Mouse (Mus musculus) stomach, postnatal 0 days (tissue): ENCODE measurements around the gene Gm11938. TPM values are rescaled to one million over a fixed set of nuclear protein-coding genes. Genes with fewer than 3 reads are reported as not detected.

Source experiments
- ATAC-seq: fragments of 200-750 bp; cut with Nextera tagmentation; 2 replicates; pipeline ENCODE4 v1.8.0; 2017; ENCODE audit not compliant: low FRiP score, low TSS enrichment
- DNase-seq: peaks from one replicate; pipeline ENCODE4 v3.0.0-alpha.2; 2016; ENCODE audit warnings: low spot score
- H3K27ac ChIP-seq: fragments of 300-500 bp; sonication (generic); replicated peaks from 2 replicates; pipeline ENCODE4 v1.5.1; 2014; ENCODE audit warnings: mild to moderate bottlenecking, control low read depth
- H3K27me3 ChIP-seq: fragments of 300-500 bp; sonication (generic); 2 replicates; pipeline ENCODE4 v1.6.1; 2014; ENCODE audit warnings: low read length; ENCODE audit not compliant: control insufficient read depth, insufficient read depth
- H3K36me3 ChIP-seq: fragments of 300-500 bp; sonication (generic); 2 replicates; pipeline ENCODE4 v1.6.1; 2014; ENCODE audit warnings: low read length, mixed read lengths; ENCODE audit not compliant: control insufficient read depth, insufficient read depth
- H3K4me1 ChIP-seq: fragments of 300-500 bp; sonication (generic); replicated peaks from 2 replicates; pipeline ENCODE4 v1.6.1; 2014; ENCODE audit warnings: antibody characterized with exemption; ENCODE audit not compliant: control insufficient read depth, insufficient read depth
- H3K4me2 ChIP-seq: fragments of 300-500 bp; sonication (generic); replicated peaks from 2 replicates; pipeline ENCODE4 v1.6.1; 2014; ENCODE audit warnings: low read depth, mild to moderate bottlenecking, control low read depth, moderate library complexity
- H3K4me3 ChIP-seq: fragments of 300-500 bp; sonication (generic); 2 replicates; pipeline ENCODE4 v1.5.1; 2014; ENCODE audit warnings: low read depth, low read length, control low read depth
- H3K9ac ChIP-seq: fragments of 300-500 bp; sonication (generic); 2 replicates; pipeline ENCODE4 v1.6.1; 2014; ENCODE audit warnings: mild to moderate bottlenecking, low read length, control low read depth, mixed read lengths
- H3K9me3 ChIP-seq: fragments of 300-500 bp; sonication (generic); 2 replicates; pipeline ENCODE4 v1.6.1; 2016; ENCODE audit warnings: low read length; ENCODE audit not compliant: control insufficient read depth
- CTCF ChIP-seq: IDR thresholded peaks from 2 replicates; pipeline ENCODE4 v1.5.1; 2016; ENCODE audit warnings: antibody characterized with exemption, low read depth, mild to moderate bottlenecking, moderate library complexity
- EP300 ChIP-seq: optimal IDR thresholded peaks from 2 replicates; pipeline ENCODE3; 2016; ENCODE audit warnings: antibody characterized with exemption
- WGBS: fragments of 180-500 bp; shearing (Covaris S2); extraction: QIAGEN DNeasy Blood & Tissue Kit; methylation state at CpG from one replicate; pipeline ENCODE4 v1.1.7; 2014; 5-methylcytosine and 5-hydroxymethylcytosine counted together
- polyA plus RNA-seq: library from polyadenylated mRNA; unstranded; fragments of >200 nt; fragmentation: Nextera tagmentation; extraction: Ambion mirVana; gene quantifications from 2 replicates; pipeline ENCODE4 v1.2.1, GENCODE M21; 2015

Gm11938 gene
- polyA plus RNA-seq, 1 experiment from 2014 or later, result not detected

DNA sequence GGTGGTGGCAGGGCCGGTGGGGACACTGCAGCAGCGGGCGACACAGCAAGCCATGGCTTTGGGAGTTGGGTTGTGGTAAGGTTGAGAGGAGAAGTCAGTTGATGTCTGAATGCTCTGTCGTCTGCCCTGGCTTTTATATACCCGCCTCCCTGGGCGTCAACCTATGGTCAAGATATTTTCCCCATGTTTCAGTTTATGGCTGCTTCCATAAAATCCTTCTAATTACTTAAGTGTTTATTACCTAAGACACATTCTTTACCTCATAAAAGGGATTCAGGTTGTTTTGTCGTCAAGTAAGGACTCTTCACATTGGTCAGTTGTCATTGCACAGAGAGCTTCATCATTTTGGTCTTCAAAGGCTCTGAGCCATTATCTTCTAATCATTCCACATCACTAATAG lies 36.6 kb downstream of the Gm11938 start, which contains the start of gene Krtap3-1:
TSS of gene Krtap3-1 (minus strand) at position 101 of the 400 bp plus-strand sequence.
- Histone ChIP-seq H3K27me3 (no peaks in the 10 kb centered on the region), H3K9me3 (no peaks in the 10 kb centered on the region), H3K4me3 (no peak within 1 kb of the TSS), H3K4me1 (no peaks in the 10 kb centered on the region), H3K4me2 (no peak within 1 kb of the TSS), H3K27ac (no peak within 1 kb of the TSS), H3K9ac (no peak within 1 kb of the TSS), H3K36me3 (no peaks in the 10 kb centered on the region)
- WGBS, result 91% methylated on average over 7 of the region's 7 CpGs
- TF ChIP-seq CTCF (no peak), EP300 (no peak)
- ATAC-seq, result no peak
- no peak for DNase-seq

DNA sequence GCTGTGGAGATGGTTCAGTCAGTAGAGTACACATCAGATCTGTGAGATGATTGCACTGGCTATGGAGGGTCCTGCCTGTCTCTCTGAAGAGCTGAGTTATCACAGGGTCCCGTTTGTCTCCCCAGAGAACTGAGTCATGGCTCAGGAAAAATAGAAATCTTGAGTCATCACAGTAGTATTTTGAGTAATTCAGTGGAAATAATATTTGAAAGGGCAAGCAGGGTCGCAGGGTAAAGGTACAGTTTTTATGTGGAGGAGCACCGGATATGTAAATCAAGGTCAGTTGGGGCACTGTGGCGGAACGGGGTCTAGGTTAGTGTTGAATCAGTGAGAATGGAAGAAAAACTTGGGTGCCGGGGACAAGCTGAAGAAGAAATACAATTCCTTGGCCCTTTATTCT lies 40.5 kb downstream of the Gm11938 start:
- Histone ChIP-seq H3K27me3 (no peaks in the 10 kb centered on the region), H3K4me2 (no peak overlapping the region)
- WGBS, result 79% methylated on average over 6 of the region's 6 CpGs

DNA sequence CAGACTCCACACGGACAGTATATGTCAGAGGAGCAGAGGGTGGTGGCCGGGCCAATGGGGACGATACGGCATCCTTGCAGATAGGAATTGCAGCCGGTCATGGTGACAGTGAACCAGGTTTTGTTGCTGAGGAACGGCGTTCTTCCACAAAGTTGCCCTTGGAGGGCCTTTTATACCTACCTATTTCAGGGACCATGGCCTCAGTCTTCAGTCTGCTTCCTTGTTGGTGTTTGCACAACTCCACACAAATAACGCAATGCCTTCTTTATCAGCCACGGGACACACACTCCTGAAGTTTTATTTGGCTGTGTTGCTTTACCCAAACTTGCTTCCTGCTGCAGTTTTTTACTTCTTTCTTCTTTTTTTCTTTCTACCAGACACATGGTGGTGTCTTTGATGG lies 43.7 kb downstream of the Gm11938 start, which contains the start of gene Gm11939:
TSS of gene Gm11939 (minus strand) at position 101 of the 400 bp plus-strand sequence.
- no peak for TF ChIP-seq CTCF
- TF ChIP-seq EP300, result no peak
- ATAC-seq, result no peak
- Histone ChIP-seq H3K4me2 (no peak within 1 kb of the TSS), H3K36me3 (no peaks in the 10 kb centered on the region), H3K27ac (no peak within 1 kb of the TSS), H3K9ac (no peak within 1 kb of the TSS), H3K27me3 (no peaks in the 10 kb centered on the region), H3K4me1 (no peaks in the 10 kb centered on the region), H3K4me3 (no peak within 1 kb of the TSS), H3K9me3 (no peaks in the 10 kb centered on the region)
- DNase-seq, result no peak
- 82% methylated on average over 9 of the region's 9 CpGs for WGBS

More for the DNA sequence above, 40.5 kb downstream of the Gm11938 start:
- no peak for TF ChIP-seq EP300
- no peak for TF ChIP-seq CTCF
- no peaks in the 10 kb centered on the region for H3K36me3 ChIP-seq
- no peaks in the 10 kb centered on the region for H3K4me1 ChIP-seq
- H3K9me3 ChIP-seq, result no peaks in the 10 kb centered on the region
- H3K4me3 ChIP-seq, result no peak overlapping the region
- ATAC-seq, result no peak
- no peak overlapping the region for H3K27ac ChIP-seq
- H3K9ac ChIP-seq, result no peak overlapping the region
- no peak for DNase-seq

DNA sequence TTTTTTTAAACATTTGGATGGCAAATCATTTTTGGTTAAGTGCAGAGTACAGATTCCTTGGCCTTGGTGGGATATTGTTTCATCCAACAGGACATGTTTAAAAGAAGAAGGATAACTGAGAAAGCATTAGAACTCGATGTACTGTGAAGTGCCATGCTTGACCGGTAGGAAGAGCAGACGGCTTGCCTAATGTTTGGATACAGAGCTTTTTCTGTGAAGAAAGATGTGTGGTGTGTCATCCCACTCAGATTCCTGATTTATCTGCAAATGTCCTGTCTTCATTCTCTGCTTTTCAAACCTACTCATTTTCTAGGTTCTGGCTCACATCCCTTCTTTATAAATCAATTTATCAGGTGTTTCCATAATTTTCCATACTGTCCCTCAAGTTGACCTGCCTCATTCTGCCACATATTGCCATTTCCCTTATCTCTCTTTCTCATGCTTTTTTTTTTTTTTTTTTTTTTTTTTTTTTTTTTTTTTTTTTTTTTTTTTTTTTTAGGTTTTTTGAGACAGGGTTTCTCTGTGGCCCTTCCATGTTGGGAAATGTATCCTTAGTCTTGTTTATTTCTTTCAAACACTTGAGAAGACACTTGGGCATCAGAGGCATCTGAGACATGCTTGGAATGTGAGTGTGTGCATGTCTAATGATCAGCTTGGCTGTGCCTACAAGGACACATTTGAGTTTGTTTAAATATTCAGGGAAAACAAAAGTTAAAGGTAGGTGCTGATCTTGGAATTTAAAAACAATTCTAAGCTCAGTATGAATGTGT lies 44.9 kb downstream of the Gm11938 start:
- H3K4me3 ChIP-seq, result no peak overlapping the region
- H3K36me3 ChIP-seq, result no peaks in the 10 kb centered on the region
- H3K4me2 ChIP-seq, result no peak overlapping the region
- ATAC-seq (no peak), DNase-seq (no peak)
- H3K4me1 ChIP-seq, result no peaks in the 10 kb centered on the region
- H3K9me3 ChIP-seq, result no peaks in the 10 kb centered on the region
- WGBS, result 59% methylated on average over 3 of the region's 3 CpGs
- H3K27me3 ChIP-seq, result no peaks in the 10 kb centered on the region
- H3K27ac ChIP-seq, result no peak overlapping the region
- no peak for TF ChIP-seq CTCF
- no peak for TF ChIP-seq EP300
- no peak overlapping the region for H3K9ac ChIP-seq

DNA sequence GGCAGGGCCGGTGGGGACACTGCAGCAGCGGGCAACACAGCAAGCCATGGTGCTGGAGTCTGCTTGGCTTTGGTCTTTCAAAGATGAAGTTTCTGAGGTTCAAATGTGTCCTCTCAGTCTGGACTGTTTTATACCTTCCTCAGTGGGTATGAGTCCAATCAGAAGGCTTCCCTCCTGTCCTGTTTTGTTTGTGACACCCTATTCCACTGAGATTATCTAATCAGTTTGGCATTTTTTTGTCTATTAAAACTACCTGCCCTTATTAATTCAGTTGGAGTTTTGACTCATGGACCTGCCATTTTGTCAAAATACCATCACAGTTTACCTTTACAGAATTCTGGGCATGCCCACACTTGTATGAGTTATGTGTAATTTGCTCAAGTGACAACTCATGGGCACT lies 46.4 kb downstream of the Gm11938 start, which contains the start of gene Krtap3-2:
TSS of gene Krtap3-2 (minus strand) at position 101 of the 400 bp plus-strand sequence.
- H3K9me3 ChIP-seq, result no peaks in the 10 kb centered on the region
- no peaks in the 10 kb centered on the region for H3K4me1 ChIP-seq
- H3K27ac ChIP-seq, result no peak within 1 kb of the TSS
- H3K4me2 ChIP-seq, result no peak within 1 kb of the TSS
- no peak for DNase-seq
- WGBS, result 79% methylated on average over 2 of the region's 2 CpGs
- no peak for TF ChIP-seq EP300
- H3K9ac ChIP-seq, result no peak within 1 kb of the TSS
- no peak for ATAC-seq
- no peak within 1 kb of the TSS for H3K4me3 ChIP-seq
- H3K27me3 ChIP-seq, result no peaks in the 10 kb centered on the region
- no peaks in the 10 kb centered on the region for H3K36me3 ChIP-seq

DNA sequence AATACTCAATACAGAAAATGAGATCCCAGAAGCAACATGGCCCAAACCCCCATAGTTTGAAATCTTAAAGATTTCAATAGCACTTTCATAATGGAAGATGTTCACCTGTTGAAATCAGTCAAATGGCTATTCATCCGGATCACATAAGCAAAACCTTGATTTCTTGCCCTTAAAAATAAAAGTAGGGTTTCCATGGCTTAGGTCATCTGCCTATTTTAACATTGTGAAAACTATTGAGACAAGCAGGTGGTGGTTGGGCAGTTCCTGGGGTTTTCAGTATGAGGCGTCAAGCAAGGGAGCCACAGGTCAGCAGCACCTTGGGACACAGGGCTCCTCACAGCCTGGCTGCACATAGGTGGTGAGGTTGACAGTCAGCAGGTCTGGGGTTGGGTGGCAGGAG lies 46.9 kb downstream of the Gm11938 start:
- no peak overlapping the region for H3K4me2 ChIP-seq
- no peak for ATAC-seq
- 90% methylated on average over 2 of the region's 2 CpGs for WGBS
- H3K27me3 ChIP-seq, result no peaks in the 10 kb centered on the region
- H3K36me3 ChIP-seq, result no peaks in the 10 kb centered on the region
- H3K9me3 ChIP-seq, result no peaks in the 10 kb centered on the region
- no peak overlapping the region for H3K27ac ChIP-seq
- no peak overlapping the region for H3K9ac ChIP-seq
- no peak for DNase-seq
- H3K4me3 ChIP-seq, result no peak overlapping the region
- no peaks in the 10 kb centered on the region for H3K4me1 ChIP-seq
- TF ChIP-seq EP300, result no peak
- no peak for TF ChIP-seq CTCF

Other genes with a start within 250 kb of the Gm11938 start
- gene Krt28, start 228.4 kb downstream of the Gm11938 start, polyA plus RNA-seq, result 0.10 TPM in 1 of 2 replicates, not detected in the other
- 431 and 466 TPM in 2 replicates for gene Krt10, start 213.9 kb downstream of the Gm11938 start, polyA plus RNA-seq
- 0.16 and 0.21 TPM in 2 replicates for gene Krt12, start 181.0 kb downstream of the Gm11938 start, polyA plus RNA-seq
- 110 and 119 TPM in 2 replicates for gene Krt20, start 165.2 kb downstream of the Gm11938 start, polyA plus RNA-seq
- 204 and 221 TPM in 2 replicates for gene Krt23, start 110.2 kb downstream of the Gm11938 start, polyA plus RNA-seq
- 0.07 TPM in 1 of 2 replicates, not detected in the other for gene Krt39, start 82.0 kb downstream of the Gm11938 start, polyA plus RNA-seq
- not detected in 2 replicates for gene Krt40, start 60.1 kb downstream of the Gm11938 start, polyA plus RNA-seq
- not detected in 2 replicates for gene Krtap3-3, start 52.4 kb downstream of the Gm11938 start, polyA plus RNA-seq
- gene Krtap3-2, start 46.5 kb downstream of the Gm11938 start, polyA plus RNA-seq, result 0.19 and 0.34 TPM in 2 replicates
- gene Gm11939, start 43.8 kb downstream of the Gm11938 start, polyA plus RNA-seq, result not detected in 2 replicates
- not detected in 2 replicates for gene Krtap3-1, start 36.7 kb downstream of the Gm11938 start, polyA plus RNA-seq
- gene Krtap1-5, start 22.3 kb downstream of the Gm11938 start, polyA plus RNA-seq, result not detected in 2 replicates
- gene Krtap1-4, start 19.7 kb downstream of the Gm11938 start, polyA plus RNA-seq, result not detected in 2 replicates
- gene Krtap1-3, start 12.0 kb downstream of the Gm11938 start, polyA plus RNA-seq, result not detected in 2 replicates
- not detected in 2 replicates for gene Krtap9-3, start 5.2 kb downstream of the Gm11938 start, polyA plus RNA-seq
- gene Gm11937, start 6.9 kb upstream of the Gm11938 start, polyA plus RNA-seq, result not detected in 2 replicates
- not detected in 2 replicates for gene Krtap2-4, start 11.5 kb upstream of the Gm11938 start, polyA plus RNA-seq
- gene Gm11562, start 17.1 kb upstream of the Gm11938 start, polyA plus RNA-seq, result not detected in 2 replicates
- gene Krtap4-1, start 24.9 kb upstream of the Gm11938 start, polyA plus RNA-seq, result not detected in 2 replicates
- gene Krtap4-2, start 31.8 kb upstream of the Gm11938 start, polyA plus RNA-seq, result not detected in 2 replicates
- not detected in 2 replicates for gene Krtap4-7, start 40.8 kb upstream of the Gm11938 start, polyA plus RNA-seq
- gene Gm11555, start 46.9 kb upstream of the Gm11938 start, polyA plus RNA-seq, result not detected in 2 replicates
- not detected in 2 replicates for gene Gm11563, start 55.7 kb upstream of the Gm11938 start, polyA plus RNA-seq
- gene Krtap4-6, start 62.7 kb upstream of the Gm11938 start, polyA plus RNA-seq, result not detected in 2 replicates
- not detected in 2 replicates for gene Gm14190, start 87.4 kb upstream of the Gm11938 start, polyA plus RNA-seq
- not detected in 2 replicates for gene Gm14180, start 131.0 kb upstream of the Gm11938 start, polyA plus RNA-seq
- not detected in 2 replicates for gene Gm11595, start 169.6 kb upstream of the Gm11938 start, polyA plus RNA-seq
- not detected in 2 replicates for gene Krtap4-8, start 177.4 kb upstream of the Gm11938 start, polyA plus RNA-seq
- gene Krtap4-9, start 181.9 kb upstream of the Gm11938 start, polyA plus RNA-seq, result not detected in 2 replicates
- gene Gm11596, start 190.2 kb upstream of the Gm11938 start, polyA plus RNA-seq, result not detected in 2 replicates
- gene Gm11569, start 195.6 kb upstream of the Gm11938 start, polyA plus RNA-seq, result not detected in 2 replicates
- gene Gm11554, start 201.1 kb upstream of the Gm11938 start, polyA plus RNA-seq, result not detected in 2 replicates
- not detected in 2 replicates for gene Krtap4-13, start 206.6 kb upstream of the Gm11938 start, polyA plus RNA-seq
- not detected in 2 replicates for gene Gm11564, start 212.4 kb upstream of the Gm11938 start, polyA plus RNA-seq
- not detected in 2 replicates for gene 2300003K06Rik, start 234.8 kb upstream of the Gm11938 start, polyA plus RNA-seq
- gene Krtap4-16, start 248.3 kb upstream of the Gm11938 start, polyA plus RNA-seq, result not detected in 2 replicates